Mouse (Mus musculus): ENCODE results near the gene Mga. TPM values are rescaled to one million over a fixed set of nuclear protein-coding genes. Genes with fewer than 3 reads are reported as not detected.
A peak's percentile ranks its signal among the peaks of the same experiment; 100 is the strongest.

Gene Mga
- total RNA-seq, 4 experiments from 2014 or later = 70.3 to 84.8 (median 75.3) TPM

DNA sequence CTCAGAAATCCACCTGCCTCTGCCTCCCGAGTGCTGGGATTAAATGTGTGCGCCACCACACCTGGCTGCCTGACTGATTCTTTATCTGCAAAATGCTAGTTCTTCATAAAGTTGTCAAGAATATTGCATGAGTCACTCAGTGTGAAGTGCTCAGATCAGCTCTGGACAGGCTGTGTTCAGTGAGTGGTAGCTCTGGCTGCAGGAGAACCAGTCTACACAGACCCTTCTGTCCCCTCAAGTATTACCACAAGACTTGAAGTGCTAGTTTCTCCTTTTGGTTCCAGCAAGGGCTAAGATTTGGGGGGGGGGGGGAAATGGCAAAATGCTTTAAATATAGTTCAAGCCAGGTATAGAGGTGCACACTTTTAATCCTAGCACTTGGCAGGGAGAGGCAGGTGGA is 90.4 kb downstream of the Mga start:
- no peak for DNase-seq (ENCODE audit: low spot score in 2 of 2)

DNA sequence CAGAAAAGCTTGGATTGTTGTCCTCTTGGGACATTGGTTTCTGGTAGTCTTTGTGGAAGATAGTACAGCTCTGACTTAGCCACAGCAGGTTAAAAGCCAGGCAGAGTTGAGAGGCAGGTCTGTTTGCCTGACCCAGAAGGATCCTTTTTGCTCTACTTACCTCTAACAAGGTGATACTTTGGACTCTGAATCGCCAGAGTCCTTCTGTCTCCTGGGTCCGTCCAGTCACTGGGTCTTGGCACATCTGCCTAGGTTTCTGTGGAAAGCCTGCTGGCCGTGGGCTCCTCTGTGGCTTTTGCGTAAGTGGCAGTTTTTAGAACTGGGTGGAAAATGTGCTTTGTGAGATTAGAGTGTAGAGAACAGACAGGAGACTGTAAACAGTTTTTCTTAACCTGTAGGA is 91.9 kb downstream of the Mga start:
- DNase-seq (ENCODE audit: low spot score in 2 of 2) = no peak

GRCm38 (mm10) chr2:119990881-119991280 is 93.9 kb downstream of the Mga start:
- no peak for DNase-seq (ENCODE audit: low spot score in 2 of 2)

DNA sequence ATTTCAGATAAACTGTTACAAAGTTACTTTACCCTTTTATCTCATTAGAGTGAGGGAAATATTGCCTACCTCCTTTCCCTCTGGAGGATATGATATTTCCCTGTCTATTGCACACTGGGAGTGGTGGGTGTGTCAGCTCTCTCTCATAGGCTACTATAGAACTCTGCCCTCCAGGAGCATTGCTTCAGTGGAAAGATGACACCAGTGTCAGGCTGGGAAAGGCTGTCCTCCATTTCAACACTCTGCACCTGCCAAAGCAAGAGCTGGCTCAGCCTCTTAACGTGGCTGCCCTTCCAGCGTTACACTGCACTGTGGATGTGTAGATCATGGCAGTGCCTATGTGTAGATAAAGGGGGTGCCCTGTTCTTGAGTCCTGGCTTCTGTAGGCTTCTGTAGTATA is 95.3 kb downstream of the Mga start:
- DNase-seq (ENCODE audit: low spot score in 2 of 2) = no peak

DNA sequence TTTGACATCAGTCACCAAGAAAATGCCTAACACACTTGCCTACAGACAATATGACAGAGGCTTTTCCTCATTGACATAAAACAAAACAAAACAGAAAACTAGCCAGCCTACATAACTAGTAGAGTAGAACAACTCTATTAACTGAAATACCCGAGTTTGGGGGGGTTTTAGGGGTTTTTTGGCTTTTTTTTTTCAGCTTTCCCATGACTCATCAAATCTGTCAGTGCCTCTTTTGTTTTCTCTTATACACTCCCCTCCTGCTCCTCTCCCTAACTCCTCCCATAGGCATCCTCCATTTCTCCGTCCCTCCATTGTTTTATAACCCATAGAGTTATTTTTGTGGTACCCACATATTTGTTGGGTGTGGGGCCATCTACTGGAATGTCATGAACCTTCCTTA is 96.5 kb downstream of the Mga start:
- no peak for DNase-seq (ENCODE audit: low spot score in 2 of 2)

- no peak for DNase-seq (ENCODE audit: low spot score in 2 of 2)
Measured at GRCm38 (mm10) chr2:119994839-119995238, 97.8 kb downstream of the Mga start.

- DNase-seq (ENCODE audit: low spot score in 2 of 2) = no peak
Measured at GRCm38 (mm10) chr2:119995391-119996281, 98.6 kb downstream of the Mga start.

DNA sequence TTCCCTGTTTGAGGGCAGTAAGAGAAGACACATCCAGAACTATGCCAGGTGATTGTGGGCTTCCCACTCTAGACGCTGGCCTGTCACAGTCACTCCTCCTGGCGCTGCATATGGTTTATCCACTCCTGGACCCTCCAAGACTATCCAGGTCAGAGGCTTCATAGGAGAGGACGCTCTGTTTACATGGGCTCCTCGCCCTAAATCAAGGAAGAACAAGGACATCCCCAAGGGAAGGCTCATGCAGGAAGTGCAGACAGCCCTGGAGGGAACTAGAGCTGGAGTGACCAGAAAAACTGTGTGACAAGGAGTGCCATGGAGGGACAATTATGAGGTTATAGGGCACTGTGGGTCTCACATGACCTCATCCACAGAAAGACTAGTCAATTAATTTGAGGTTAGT is 100.3 kb downstream of the Mga start:
- DNase-seq (ENCODE audit: low spot score in 2 of 2) = no peak

DNA sequence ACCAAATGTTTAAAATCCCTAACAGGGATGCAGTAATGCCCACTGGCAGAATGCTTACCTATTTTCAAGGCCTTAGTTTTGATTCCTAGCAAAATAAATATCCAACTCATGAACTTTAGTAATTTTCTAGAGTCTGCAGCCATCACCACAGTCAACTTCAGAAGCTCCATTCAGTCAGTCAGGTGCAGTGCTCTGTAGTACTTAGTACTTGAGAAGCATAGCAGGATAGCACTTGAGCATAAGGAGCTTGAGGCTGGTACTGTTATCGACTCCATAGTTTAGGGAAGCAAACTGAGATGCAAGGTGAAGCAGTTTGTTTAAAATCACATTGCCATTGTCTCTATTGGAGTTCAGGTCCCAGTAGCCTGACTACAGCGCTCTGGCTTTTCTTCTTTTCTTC is 102.7 kb downstream of the Mga start:
- DNase-seq (ENCODE audit: low spot score in 2 of 2) = no peak

DNA sequence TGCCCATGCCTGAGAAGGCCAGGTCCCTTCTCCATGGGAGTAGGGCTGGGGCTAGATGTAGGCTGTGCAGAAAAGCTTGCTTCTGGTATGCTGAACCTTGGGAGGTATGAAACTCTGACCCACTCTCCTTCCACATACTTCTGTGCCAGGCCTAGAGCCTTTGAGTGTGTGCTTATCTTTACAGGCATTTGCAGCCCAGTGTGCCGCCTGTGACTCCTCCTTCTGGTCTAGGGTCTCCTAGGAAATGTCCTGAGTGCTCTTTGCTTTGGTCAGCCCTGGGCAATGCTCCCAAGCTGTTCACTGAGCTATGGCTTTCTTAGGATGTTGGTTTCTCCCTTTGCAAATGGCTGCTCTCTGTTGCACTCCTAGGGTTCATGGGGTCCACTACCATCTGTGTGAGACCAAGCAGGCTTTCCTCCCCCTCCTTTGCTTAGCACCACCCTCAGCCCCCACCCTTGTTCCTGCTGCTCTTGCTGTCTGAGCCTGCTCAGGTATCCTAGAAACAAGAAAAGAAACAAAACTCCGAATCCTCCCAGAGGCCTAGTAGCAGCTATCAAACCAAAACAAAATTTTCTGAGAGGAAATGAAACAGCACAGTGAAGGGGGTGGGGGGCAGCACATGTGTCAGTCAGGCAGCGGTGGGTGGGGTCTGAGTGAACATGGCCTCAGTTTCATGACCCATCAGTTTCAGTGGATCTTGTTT is 104.0 kb downstream of the Mga start:
- no peak for DNase-seq (ENCODE audit: low spot score in 2 of 2)

- no peak for DNase-seq (ENCODE audit: low spot score in 2 of 2)
Measured at GRCm38 (mm10) chr2:120001956-120002355, 104.9 kb downstream of the Mga start.

DNA sequence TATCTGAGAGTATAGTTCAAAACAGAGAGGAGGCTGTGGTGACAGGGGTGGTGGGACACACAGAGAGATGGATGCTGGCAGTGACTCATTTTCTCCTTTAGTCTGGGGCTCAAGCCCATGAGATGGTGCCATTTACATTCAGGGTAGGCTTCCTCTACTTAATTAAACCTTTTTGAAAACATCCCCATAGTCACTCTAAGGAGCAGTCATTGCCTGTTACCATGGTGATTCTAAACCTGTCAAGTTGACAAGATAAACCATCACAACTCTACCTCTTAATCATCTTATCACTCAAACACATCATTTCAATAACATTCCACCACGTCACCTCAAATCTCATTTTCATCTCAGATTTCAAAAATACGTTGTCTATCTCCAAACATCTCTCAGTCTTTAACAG is 106.9 kb downstream of the Mga start:
- no peak for DNase-seq (ENCODE audit: low spot score in 2 of 2)

DNA sequence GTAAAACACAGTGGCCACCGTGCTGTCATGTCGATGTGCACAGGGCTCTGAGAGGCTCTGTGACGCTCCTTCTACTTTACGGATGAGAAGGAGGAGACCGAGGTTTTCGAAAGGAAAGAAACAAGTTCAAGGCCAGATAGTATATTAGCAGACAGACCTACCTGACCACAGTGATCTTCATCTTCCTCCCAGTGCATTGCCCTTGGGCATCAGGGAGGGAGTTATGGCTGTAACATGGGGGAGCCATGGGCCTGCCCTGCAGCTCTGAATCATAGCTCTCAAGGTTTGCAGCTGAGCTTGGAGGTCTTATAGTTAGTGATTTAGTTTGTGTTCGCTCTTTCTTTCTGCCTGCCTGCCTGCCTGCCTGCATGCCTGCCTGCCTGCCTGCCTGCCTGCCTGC is 109.7 kb downstream of the Mga start:
- no peak for DNase-seq (ENCODE audit: low spot score in 2 of 2)

DNA sequence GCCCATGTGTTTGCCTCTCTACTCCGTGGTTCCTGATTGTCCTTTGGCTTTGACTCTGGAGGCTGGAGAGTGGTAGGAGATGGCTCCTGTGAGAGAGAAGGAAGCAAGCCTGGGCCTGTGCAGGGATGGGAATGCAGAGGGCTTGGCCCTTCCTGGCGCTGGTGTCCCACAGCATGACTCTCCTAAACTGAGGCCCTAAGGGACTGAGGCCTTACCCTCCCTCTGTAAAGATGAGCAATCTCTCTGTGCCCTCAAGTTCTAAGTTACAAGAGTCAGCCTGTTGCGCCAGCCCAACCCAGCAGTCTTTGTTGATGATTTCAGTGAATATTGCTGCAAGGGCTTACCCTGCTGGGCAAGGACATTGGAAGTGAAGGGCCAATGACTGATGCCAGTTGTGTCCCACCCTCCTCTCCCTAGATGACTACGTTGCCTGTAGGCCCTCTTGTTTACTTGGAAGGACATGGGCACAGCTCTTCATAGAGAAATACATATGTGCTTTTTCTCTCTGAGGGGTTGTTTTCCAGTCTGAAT is 110.7 kb downstream of the Mga start:
- DNase-seq (ENCODE audit: low spot score in 2 of 2) = no peak

GRCm38 (mm10) chr2:120008672-120009071 is 111.6 kb downstream of the Mga start:
- no peak for DNase-seq (ENCODE audit: low spot score in 2 of 2)

DNA sequence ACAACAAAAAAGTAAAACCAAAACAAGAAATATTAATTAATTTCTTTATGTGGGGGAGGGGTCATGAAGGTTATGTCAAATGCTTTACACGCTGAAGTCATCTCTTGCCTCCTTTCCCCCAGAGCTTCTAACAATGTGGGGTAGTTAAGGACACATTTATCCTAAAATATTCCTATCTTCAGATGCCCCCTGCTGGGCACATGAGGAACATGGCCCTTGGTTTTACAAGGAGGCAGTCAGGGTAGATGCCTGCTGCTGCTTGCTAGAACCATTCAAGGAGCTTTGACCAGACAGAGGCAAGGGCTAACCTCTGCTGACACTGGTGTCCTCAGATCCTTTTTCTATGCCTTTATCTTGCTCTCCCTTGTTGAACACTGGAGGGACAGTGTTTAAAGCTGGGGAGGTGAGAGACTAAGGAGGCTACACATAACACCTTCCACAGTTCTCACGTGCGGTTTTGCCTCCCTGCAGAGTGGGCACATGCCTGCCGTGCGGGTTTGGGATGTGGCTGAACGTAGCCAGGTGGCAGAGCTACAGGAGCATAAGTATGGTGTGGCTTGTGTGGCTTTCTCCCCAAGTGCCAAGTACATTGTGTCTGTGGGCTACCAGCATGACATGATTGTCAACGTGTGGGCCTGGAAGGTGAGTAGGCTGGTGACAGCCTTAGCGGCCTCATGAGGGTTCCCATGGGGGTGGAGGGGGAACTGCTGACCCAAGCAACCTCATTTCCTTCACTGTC is 114.6 kb downstream of the Mga start:
- peak in 1 of 2 experiments; percentile 67 for DNase-seq (ENCODE audit: low spot score in 2 of 2)

- DNase-seq (ENCODE audit: low spot score in 2 of 2) = no peak
Measured at GRCm38 (mm10) chr2:120012924-120013323, 115.9 kb downstream of the Mga start.

- no peak for DNase-seq (ENCODE audit: low spot score in 2 of 2)
Measured at GRCm38 (mm10) chr2:120013831-120014486, 116.9 kb downstream of the Mga start.

- DNase-seq (ENCODE audit: low spot score in 2 of 2) = no peak
Measured at GRCm38 (mm10) chr2:120015882-120016281, 118.9 kb downstream of the Mga start.

DNA sequence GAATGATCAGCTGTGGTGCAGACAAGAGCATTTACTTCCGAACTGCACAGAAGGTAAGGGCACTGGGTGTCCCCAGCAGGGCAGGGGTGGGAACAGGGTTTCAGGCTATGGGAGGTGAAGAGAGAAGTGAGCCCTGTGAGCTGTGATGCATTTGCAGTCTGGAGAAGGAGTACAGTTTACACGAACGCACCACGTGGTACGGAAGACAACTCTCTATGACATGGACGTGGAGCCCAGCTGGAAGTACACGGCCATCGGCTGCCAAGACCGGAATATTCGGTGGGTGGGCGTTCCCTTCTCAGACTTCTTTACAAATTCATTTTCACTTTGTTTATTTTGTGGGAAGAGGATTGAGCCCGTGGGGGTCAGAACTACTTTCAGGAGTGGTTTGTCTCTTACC is 120.6 kb downstream of the Mga start:
- no peak for DNase-seq (ENCODE audit: low spot score in 2 of 2)

Measured in layer of hippocampus, adult 8-10 months (tissue).